Mouse (Mus musculus) spleen, adult 18-20 months (tissue): ENCODE data around the gene Fhod1.

ENCODE experiments used
- DNase-seq, 2 experiments: peaks; one replicate each; pipeline ENCODE4 v3.0.0; 2022; ENCODE audit warnings: mixed read lengths in 2 of 2

Fhod1 gene

DNA sequence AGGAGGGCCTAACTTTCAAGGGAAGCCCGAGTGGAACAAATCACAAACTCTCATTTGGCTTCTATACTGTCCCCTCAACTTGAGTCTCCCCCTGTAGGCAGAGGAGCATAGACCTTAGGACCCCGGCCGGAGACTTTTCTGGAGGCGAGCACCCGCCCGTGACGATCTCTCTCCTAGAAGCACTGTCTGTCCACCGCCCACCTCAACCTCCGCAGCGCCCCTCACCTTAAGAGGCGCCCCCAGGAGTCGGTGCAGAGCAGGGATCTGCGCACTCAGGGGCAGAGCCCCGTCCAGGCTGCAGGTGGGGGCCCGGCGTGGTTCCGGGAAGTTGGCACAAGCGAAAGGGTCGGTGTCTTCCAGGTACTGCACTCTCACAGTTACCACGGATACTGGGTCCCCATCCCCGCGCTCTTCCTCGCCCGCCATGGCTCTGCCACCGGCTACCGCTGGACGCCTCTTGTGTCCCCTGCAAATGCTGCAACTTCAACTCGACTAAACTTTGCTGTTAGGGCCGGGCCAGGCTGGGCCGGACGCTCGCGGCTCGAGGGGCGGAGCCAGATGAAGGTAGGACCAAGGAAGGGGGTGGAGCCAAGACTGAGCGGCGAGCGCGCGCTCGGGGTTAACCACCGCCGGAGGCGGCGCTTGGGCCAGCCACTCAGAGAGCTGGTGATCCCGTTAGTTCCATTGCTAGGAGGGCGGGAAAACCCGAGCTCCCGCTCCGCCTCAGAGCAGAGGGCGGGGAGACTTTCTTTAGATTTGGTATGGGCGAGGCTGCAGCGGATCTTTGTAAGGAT is at the start of gene Fhod1:
Gene Fhod1 (minus strand): TSS at position 526 of the 794 bp plus-strand sequence.
- peak; percentile 88 to 90 for DNase-seq

DNA sequence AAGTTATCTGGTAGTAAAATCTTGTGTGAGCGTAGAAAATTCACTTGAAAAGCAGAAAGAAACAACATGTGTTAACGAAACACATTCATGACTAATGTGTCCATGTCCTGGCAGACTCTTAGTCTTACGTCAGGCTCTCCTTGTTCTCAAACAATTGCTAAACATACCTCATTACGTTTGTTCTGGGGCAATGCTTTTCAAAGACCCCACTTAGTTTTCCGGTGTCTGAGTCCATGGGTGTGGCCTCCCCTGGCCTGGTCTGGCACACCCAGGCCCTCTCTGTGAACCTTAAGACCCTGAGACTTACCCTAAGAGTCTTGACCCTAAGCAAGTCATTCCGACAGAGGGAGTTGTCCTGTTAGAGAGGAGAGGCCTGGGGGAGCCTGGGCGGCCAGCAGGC is 46.2 kb upstream of the Fhod1 start:
- no peak for DNase-seq

DNA sequence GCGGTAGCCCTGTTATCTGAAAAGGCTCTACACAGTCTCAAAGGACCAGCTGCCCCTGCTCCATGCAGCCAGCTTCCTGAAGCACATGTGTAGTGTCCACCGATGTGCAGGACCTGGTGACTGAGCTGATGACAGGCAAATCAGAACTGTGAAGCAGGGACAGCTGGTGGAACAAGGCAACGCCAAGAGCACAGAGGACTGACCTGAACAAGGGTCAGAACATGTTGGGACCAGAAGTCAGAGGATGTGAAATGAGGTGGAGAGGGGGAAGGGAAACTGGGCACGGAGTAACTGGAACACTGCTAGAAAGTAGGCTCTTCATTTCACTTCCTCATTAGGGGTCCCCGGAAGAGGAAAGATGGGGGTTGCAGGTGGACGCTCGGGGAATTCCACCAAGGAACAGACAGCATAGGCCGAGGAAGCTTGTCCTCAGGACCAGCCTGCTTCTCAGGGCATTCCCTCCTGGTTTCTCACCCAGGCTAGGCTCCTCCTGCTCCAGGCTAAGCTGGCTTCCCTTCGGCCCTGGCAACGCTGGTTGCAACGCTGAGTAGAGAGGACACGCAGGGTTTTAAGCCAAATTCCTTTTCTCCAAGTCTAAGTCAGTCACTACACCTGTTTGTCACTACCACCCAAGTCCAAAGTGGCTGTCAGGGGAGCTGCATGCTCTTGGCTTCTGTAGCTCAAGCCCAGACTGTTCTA is 45.5 kb upstream of the Fhod1 start:
- DNase-seq: no peak

DNA sequence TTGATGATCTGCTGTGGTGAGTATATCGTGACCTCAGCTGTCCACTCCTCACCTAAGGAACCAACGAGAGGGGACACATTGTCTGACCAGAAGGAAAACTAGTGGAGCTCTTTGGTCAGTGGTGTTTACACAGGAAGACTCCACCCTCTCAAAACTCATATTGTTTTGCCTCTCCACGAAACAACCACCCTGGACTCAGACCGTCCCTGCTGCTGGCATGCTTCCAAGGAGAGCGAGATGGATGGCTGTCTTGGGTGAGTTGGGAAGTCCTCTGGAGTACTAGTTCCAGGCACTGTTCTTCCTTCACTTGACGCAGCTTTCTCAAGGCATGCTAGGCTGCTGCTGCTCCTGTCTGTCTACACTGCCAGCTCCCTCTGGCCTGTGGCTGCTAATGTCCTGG is 41.3 kb upstream of the Fhod1 start:
- no peak for DNase-seq

DNA sequence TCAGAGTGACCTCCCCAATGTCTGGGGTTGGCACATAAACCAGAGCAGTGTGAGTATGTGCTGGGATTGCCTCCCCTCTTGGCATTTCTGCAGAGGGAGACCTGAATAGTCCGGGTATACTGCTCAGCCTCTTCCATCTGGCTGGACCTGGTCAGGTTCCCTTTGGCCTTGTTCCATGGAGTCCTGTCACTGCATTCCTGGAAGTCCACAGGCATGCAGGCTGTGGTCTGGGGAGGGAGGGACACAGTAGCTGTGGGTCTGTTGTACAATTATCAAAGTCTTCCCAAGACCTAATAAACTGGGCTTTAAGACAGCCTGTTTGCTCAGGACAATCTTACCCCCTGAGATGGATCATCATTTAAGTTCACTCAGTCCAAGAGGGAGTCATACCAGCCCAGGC is 39.4 kb upstream of the Fhod1 start:
- DNase-seq: no peak

- no peak for DNase-seq
Observed at GRCm38 (mm10) chr8:105384070-105384469, 36.3 kb upstream of the Fhod1 start.

DNA sequence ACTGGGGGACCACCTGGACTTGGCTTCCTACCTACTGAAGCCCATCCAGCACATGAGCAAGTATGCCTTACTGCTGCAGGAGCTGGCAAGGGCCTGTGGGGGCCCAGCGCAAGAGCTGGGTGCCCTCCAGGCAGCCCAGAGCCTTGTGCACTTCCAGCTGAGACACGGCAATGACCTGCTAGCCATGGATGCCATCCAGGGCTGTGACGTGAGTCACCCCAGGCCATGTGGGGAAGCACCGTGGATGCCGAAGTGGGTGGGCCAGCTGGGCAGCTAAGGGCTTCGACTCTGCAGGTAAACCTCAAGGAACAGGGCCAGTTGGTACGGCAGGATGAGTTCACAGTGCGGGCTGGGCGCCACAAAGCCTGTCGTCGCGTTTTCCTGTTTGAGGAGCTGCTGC is 32.6 kb upstream of the Fhod1 start:
- DNase-seq: no peak

GRCm38 (mm10) chr8:105378673-105379072 is 30.9 kb upstream of the Fhod1 start:
- DNase-seq: no peak

GRCm38 (mm10) chr8:105374513-105374966 is 26.8 kb upstream of the Fhod1 start:
- peak in 1 of 2 experiments; percentile 10 for DNase-seq

DNA sequence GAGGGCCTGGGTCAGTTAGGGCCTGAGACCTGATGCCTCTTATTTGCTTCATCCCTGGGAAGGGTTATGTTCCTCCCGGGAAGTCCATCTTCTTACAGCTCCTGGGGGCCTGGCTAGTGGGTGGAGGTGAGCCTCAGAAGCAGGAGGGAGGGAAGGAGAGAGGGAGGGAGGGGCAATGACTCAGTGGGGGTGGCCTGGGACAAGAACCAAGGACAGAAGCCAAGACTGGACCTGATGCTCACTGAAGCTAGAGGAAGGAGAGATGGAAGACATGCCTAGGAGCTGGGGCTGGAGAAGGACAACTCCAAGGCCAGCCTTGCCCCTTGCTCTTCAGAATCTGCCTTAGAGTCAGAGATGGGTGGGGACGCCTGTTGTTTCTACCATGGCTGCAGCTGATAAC is 25.3 kb upstream of the Fhod1 start, which contains the start of gene Plekhg4:
Gene Plekhg4 (plus strand): TSS at position 243 of the 400 bp plus-strand sequence.
- no peak for DNase-seq

DNA sequence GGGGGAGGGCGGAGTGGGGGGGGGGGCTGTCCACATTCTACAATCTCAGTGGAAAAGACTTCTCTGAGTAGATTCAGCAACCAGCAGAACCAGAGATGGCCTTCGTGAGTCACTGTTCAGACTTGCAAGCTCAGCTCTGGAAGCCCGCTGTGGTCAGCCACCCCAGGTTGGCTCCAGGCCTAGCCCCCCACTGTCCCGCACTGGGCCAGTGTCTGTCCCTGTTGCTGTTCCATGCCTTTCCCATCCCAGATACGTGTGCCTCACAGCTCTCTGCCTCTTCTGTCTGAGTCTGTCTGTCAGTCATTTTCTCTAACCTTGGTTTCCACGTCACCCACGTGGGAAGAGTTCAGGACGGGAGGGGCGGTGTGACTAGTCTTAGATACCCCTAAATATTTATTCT is 24.7 kb upstream of the Fhod1 start:
- DNase-seq: no peak

DNA sequence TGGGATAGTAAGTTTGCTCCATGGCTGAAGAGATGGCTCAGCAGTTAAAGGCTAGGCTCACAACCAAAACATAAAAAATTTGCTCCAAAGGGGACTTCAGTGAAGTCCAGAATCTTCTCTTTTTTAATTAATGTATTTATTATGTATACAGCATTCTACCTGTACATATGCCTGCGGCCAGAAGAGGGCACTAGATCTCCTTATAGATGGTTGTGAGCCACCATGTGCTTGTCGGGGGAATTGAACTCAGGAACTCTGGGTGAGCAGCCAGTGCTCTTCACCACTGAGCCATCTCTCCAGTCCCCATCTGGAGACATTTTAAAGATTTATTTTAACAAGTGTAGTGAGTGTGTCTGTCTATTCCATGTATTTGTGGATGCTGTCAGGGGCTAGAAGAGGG is 19.4 kb upstream of the Fhod1 start:
- no peak for DNase-seq

DNA sequence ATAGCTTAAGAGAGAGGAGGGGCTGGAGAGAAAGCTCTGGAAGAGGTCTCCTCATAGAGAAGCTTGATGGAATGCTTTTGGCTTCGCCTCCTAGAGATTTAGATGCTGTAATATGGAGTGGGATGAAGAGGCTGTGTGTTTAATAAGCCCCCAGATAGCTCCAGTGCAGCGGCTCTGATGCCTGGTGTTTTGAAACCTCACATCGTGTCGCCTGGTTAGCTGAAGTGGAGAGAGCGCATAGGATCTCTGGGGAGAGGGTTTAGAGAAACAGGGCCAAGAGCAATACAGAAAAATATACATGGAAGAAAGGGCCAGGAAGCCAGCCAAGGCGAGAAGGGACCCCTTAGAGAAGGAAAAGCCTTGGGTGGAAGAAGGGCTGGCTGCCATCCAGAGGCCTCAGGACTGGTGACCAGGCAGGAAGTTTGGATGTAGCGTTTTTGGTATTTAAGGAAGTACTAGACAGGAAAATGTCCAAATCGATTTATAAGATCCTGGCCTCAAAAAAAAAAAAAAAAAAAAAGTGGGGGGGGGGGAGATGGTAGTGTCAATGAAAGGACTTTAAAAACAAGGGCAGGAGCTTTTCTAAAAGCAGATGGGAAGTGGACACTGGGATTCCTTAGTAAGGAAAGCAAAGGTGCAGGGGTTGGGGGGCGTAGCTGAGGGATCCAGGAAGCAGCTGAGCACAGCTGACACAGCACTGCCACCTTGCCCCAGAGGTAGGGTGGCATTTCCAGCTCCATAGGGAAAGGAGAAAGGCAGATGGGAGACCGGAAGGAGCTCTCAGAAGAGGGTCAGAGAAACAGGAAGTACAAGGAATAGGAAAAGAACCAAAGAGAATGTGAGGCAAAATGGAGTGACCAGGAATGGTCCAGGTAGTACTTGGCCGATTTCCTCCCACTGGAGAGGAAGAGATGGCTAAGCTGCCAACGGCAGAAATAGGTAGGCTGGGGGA is 14.3 kb upstream of the Fhod1 start:
- DNase-seq: no peak

GRCm38 (mm10) chr8:105359646-105360045 is 11.9 kb upstream of the Fhod1 start:
- no peak for DNase-seq

DNA sequence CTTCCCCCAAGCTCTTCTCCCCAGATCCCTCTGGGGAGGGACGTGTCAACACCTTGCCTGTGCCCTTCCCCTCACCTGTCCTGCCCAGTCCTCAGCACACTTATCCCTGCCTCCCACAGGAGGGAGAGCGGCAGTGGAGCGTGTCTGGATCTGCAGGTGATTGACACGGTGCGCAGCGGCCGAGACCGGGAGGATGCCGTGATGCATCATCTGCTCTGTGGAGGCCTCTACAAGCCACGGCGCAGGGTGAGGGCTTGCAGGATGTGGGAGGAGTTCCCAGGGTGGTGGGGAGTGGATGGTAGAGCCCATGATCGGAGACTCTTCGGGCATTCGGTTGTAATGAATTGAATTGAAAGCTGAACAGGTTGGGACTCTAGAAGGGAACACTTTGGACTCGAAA is 11.5 kb upstream of the Fhod1 start:
- no peak for DNase-seq

DNA sequence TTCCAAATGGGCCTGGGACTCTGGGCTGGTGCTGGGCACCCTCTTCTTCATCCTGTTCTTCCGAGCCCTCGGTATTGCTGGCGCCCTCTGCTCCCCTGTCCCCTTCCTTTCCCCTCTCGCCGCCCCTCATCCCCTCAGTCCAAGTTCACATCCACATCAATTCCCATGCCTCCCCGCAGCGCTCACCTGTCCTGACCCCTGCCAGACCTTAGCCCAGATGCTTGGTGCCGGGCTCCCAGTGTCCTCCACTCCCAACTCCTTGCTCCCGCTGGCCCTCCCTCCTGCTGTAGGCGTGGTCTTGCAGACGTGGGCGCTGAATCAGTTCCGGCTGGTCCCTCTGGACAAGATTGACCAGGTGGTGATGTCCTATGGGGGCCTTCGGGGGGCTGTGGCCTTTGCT is 8.9 kb upstream of the Fhod1 start:
- DNase-seq: no peak

GRCm38 (mm10) chr8:105355179-105356024 is 7.6 kb upstream of the Fhod1 start:
- DNase-seq: peak; percentile 41 to 46

- no peak for DNase-seq
Observed at GRCm38 (mm10) chr8:105354549-105354948, 6.8 kb upstream of the Fhod1 start.

DNA sequence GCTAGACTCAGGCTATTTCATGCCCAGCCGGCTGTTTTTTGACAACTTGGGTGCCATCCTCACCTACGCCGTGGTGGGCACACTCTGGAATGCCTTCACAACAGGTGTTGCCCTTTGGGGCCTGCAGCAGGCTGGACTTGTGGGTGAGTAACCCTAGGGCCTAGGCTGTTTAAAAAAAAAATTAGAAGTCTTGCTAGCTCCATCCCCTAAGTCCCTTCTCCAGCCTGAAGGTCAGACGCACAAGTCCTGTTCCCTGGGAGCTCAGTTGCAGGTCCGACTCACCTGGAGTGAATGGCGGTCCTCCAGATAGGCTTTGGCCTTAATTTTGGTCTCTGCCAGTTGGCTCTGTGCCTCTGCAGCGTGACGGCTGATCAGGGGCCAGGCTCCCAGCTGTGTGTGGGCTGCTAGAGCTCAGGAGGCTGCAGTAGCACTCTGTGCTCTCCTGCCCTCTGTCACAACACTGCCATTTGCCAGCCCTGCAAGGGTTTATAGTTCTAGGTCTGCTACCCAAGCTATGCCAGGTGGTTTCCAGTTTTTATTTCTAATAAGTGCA is 5.9 kb upstream of the Fhod1 start:
- no peak for DNase-seq

GRCm38 (mm10) chr8:105350186-105350585 is 2.4 kb upstream of the Fhod1 start:
- no peak for DNase-seq

GRCm38 (mm10) chr8:105349096-105349771 is 1.5 kb upstream of the Fhod1 start:
- DNase-seq: no peak
